Mouse (Mus musculus) bone marrow, adult 2 months (tissue): ENCODE results near the gene Angel1.

Experiments
- CTCF ChIP-seq: fragments of 200-500 bp; IDR thresholded peaks from 2 replicates; pipeline ENCODE4 v1.5.1; 2011; ENCODE audit warnings: low read length, control low read depth; ENCODE audit not compliant: control insufficient read depth, insufficient read depth
- POLR2A ChIP-seq: fragments of 200-500 bp; IDR thresholded peaks from 2 replicates; pipeline ENCODE4 v1.6.1; 2011; ENCODE audit warnings: low read depth, mild to moderate bottlenecking, control low read depth, low read length, borderline replicate concordance; ENCODE audit not compliant: control insufficient read depth

- TF ChIP-seq CTCF, result no peak
- TF ChIP-seq POLR2A, result no peak
Observed at GRCm38 (mm10) chr12:86693389-86693788, 32.9 kb downstream of the Angel1 start.
